Mouse (Mus musculus): ENCODE results near the gene Tshz2. TPM values are rescaled to one million over a fixed set of nuclear protein-coding genes. Genes with fewer than 3 reads are reported as not detected.

Tshz2 gene
- polyA plus RNA-seq, 1 experiment: 21.5 TPM

DNA sequence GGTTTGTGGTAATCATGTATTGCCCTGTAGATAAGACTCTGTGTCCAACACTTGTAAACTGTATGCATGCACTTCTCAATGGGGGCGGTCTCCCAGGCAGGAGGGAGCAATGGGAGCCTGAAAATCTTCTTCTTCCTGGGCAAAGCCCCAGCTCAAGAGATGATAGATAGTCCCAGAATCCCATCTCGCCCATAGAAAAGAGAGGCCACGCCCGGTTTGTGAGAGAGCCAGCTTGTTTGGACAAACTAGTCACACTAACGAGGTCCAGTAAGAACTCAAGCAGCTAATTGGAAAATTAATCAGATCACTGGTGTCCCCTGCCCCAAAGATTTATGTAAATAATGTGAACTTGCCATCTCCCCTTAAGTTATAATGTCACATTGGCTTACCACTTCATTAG is 292.7 kb downstream of the Tshz2 start:
- DNase-seq (ENCODE audit: extremely low spot score in 1 of 2, low spot score in 1 of 2): no peak

DNA sequence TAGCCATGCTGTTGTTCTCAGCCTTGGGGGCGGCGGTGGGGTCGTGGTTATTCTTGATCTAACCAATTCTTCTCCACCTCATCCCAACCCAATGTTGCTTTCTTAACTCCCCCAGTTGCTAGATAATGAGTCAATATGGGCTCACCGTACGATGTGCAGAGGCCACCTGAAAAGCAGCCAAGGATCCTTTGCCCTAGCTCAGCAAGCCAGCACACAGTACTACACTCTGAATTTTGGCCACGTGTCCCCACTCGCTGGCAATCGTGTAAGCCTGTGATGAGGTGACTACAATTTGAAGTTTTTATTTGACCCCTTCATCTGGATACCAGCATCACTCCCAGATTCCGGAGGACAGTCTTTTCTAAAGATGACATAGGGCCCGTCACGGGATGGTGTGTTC is 293.2 kb downstream of the Tshz2 start:
- DNase-seq (ENCODE audit: extremely low spot score in 1 of 2, low spot score in 1 of 2): no peak

DNA sequence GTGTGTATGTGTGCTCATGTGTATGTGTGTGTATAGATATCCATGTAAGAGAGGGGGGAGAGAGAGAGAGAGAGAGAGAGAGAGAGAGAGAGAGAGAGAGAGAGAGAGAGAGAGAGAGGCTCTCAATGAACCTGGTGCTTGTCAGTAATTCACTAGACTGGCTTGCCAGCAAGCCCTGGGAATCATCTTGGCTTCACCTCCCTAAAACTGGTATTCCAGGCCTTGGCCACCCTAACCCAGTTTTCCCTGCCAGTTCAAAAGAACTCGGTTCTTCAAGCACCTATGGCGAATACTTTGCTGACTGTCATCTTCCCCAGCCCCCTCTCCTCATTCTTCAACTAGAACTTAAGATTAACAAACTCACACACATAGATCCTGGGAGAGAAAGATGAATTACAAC is 294.6 kb downstream of the Tshz2 start:
- no peak for DNase-seq (ENCODE audit: extremely low spot score in 1 of 2, low spot score in 1 of 2)

- DNase-seq (ENCODE audit: extremely low spot score in 1 of 2, low spot score in 1 of 2): peak in 1 of 2 experiments; percentile 26
These were observed 295.8 kb downstream of the Tshz2 start for GRCm38 (mm10) chr2:169928447-169929120.

DNA sequence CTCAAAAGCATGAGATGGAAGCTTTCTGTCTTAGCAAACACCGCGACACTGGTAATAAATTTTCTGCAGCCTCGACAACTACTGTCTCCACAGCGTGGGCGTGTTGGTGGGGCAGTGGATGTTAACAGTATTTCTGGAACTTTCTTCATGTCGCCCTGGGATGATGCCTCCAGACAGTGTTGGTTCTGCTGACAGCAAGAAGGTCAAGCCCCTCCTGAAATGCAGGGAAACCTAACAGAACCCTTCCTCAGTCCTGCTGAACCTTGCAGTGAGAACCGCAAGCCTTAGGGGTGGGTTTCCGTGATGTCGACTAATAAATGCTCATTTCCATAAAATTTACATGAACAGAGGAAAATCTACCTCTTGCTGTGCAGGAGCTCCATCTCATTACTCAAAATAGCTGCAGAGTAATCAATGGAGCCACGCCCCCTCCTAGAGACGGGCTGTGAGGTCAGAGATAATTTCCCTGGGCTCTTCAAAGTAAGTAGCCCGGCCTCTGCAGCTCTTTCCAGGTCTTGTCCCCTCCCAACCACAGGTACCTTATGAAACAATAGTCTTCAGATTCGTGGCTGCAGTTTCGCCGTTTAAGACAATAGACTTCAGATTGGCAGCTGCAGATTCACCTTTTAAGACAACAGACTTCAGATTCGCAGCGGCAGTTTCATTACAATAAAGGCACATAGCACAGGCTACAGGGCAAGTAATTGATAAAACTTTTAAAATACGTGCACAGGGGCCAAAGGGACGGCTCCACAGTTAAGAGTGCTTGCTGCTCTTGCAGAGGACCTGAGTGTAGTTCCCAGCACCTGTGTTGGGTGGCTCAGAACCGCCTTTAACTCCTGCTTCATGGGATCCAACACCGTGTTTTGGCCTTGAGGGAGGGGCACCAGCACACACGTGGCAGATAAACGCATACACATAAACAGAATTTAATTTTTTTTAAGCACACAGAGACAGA is 297.0 kb downstream of the Tshz2 start:
- peak in 1 of 2 experiments; percentile 70 for DNase-seq (ENCODE audit: extremely low spot score in 1 of 2, low spot score in 1 of 2)

DNA sequence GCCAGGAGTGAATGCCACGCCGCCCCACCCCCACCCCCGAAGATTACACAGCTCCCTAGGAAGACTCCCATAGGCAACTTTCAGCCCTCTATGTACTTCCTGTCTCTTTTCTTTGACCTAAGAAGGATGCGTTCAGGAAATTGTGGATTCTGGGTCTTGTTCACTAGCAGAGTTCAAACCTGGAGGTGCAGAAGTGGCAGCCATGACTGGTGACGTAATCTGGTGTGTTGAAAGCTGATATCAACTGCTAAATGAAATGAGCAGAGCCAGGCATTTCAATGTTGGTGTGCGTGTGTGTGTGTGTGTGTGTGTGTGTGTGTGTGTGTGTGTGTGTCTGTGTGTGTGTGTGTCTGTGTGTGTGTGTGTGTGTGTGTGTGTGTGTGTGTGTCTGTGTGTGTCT is 302.8 kb downstream of the Tshz2 start:
- DNase-seq (ENCODE audit: extremely low spot score in 1 of 2, low spot score in 1 of 2): no peak

DNA sequence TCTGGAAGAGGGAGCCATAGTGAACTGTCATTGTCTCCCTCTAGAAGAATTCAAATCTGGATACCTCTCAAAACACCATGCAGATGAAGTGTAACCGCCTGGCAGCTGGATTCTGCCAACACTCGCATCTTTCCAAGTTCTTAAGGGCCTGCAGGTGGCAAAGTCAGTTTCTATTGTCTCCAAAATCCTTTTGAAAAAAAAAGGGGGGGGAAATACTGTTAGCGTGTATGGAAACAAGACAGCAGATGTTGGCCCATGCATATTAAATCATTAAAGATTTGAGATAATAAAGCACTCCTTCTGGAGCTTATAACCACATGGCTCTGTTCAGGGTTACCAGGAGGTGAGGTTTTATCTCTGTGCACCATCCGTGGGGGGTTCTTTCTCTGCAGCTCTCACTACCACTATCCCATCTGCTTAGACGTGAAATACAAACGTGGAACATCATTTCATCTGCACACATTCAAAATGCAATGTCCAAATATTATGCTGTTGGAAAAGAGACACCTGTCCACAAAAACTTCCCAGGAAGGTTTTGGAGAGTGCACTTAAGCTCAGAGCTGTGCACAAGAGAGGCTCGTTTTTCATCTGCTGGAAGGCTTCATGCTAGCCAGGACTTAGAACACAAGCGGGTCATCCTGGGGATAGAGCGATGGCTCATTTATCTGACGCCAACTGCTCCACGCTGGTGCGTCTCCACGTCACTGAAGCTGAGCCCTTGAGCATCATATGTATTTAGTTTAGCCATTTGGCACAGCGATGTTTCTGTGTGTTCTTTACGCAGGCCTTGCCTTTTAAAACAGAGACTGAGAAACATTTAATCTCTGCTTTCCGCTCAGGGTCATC is 307.7 kb downstream of the Tshz2 start:
- DNase-seq (ENCODE audit: extremely low spot score in 1 of 2, low spot score in 1 of 2): no peak

GRCm38 (mm10) chr2:169943727-169944126 is 310.9 kb downstream of the Tshz2 start:
- DNase-seq (ENCODE audit: extremely low spot score in 1 of 2, low spot score in 1 of 2): no peak

GRCm38 (mm10) chr2:169948139-169948538 is 315.3 kb downstream of the Tshz2 start:
- no peak for DNase-seq (ENCODE audit: extremely low spot score in 1 of 2, low spot score in 1 of 2)

GRCm38 (mm10) chr2:169951041-169951440 is 318.2 kb downstream of the Tshz2 start:
- DNase-seq (ENCODE audit: extremely low spot score in 1 of 2, low spot score in 1 of 2): peak in 1 of 2 experiments; percentile 25

GRCm38 (mm10) chr2:169952981-169953380 is 320.2 kb downstream of the Tshz2 start:
- DNase-seq (ENCODE audit: extremely low spot score in 1 of 2, low spot score in 1 of 2): no peak

- DNase-seq (ENCODE audit: extremely low spot score in 1 of 2, low spot score in 1 of 2): no peak
These were observed 326.1 kb downstream of the Tshz2 start for GRCm38 (mm10) chr2:169958736-169959573.

DNA sequence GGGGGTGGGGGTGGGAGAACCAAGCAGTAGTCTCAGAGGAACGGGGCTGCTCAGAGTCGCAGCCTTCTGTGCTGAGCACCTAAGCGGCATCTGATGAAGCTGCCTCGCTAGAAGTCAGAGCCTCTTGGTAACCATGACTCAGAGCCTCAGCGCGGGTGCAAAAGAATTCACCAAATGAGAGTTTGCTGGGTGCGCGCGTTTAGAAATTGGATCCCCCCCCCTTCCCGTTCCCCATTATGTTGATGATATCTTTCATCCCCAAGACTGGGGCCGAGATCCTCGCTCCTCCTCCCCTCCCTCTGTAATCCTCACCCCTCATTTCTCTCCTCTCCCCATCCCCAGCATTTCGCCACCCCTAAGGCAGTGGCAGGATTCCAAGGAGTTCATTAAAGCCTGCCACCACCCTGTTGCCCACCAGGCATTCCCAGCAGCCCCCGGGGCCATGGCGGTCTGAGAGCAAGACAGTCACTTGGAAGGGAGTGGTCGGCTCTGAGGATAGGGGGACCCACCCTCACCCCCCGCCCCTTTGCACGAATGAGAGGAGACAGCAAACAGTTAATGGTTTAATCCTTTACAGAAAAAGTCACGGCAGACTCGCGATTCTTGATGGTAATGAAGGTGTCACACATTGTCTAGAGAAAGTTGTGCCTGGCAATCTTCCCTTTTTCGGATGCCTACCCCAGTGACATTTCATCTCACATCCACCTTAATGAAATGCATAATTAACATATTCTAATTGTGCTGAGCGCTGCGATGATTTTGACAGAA is 328.8 kb downstream of the Tshz2 start:
- peak in 1 of 2 experiments; percentile 48 for DNase-seq (ENCODE audit: extremely low spot score in 1 of 2, low spot score in 1 of 2)

DNA sequence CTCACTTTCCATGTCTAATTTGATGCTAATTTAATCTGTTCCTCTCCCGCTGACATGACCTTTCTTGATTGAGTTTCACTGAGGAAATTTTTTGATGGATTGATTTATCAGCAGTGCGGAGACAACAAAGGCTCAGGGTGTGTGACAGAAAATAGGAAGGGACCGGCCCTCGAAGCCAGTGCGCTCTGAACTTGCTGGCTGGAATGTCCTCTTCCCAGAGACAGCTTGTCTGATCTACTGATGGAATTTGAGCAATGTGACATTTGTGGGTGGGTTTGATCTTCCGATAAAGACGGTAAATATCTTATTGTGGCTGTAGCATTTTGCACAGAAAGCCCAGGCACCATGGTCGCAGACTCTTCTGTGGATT is 329.4 kb downstream of the Tshz2 start:
- no peak for DNase-seq (ENCODE audit: extremely low spot score in 1 of 2, low spot score in 1 of 2)

GRCm38 (mm10) chr2:169962776-169963175 is 330.0 kb downstream of the Tshz2 start:
- DNase-seq (ENCODE audit: extremely low spot score in 1 of 2, low spot score in 1 of 2): no peak

DNA sequence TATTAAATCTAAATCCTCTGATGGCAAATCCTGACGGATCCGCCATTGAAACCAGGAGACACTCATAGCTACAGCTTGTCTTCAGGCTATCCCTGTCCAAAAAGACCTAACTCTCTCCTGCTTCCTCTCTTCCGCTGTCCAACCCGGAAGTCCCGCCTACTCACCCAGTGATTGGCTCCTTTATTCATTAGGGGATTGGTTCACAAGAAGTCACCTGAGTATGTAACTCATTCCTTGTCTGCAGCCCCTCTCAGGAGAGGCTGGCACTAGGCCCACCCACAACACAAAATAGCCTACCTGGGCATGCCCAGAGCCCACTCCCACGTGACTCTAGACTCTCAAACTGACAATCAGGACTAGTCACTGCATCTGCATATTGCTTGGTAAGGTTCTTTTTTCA is 337.7 kb downstream of the Tshz2 start:
- no peak for DNase-seq (ENCODE audit: extremely low spot score in 1 of 2, low spot score in 1 of 2)

DNA sequence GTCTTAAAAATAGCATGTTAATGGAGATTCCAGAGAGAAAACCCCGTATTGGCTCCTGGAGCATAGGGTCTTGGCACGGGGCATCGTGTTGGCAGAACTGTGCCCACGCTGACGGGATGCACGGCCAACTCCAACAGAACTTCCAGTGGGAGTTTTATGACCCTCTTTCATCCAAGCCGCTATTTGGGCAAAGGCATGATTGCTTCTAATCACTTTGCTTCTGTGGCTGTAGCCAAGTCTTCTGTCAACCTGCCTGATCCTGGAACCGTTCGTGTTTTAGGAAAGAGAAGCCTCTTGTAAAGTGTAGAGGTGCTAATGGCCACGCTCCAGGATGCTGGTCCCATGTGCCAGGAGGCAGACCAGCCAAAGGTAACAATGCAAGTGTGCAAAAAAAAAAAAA is 350.1 kb downstream of the Tshz2 start:
- no peak for DNase-seq (ENCODE audit: extremely low spot score in 1 of 2, low spot score in 1 of 2)

- DNase-seq (ENCODE audit: extremely low spot score in 1 of 2, low spot score in 1 of 2): no peak
These were observed 354.4 kb downstream of the Tshz2 start for GRCm38 (mm10) chr2:169987186-169987585.

DNA sequence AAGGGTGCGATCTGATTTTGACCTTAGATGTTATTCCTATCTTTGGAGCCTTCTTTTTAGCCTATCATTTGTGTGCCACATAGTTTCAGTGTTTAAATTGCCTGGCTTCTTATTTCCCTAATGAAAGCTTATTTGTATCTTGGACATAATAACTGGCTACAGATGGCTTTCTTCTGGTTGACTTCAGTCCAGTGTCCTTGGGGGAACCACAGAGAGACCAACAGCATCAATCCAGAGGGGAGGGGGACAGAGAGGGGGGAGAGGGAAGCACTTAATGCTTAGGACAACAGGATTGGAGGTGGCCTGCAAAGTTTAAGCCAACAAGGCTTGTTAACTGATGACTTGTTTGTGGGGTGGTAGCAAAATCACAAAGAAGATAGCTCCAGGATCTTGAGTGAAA is 356.4 kb downstream of the Tshz2 start:
- DNase-seq (ENCODE audit: extremely low spot score in 1 of 2, low spot score in 1 of 2): no peak
